Mouse (Mus musculus): ENCODE results near the gene Degs2. TPM values are rescaled to one million over a fixed set of nuclear protein-coding genes. Genes with fewer than 3 reads are reported as not detected.
"Not testable (repeated sequence)": the region's sequence is repeated elsewhere in the genome, so short reads cannot be mapped to it uniquely, and the experiment has no call there.

Degs2 gene
- total RNA-seq (2021), result 1 to 10 TPM in 1 of 2 experiments, under 1 TPM in 1; 0.94 to 1.4 TPM
- long read RNA-seq, experiment 1, transcript Degs2-201 (3 exons, 1,287 nt), result major isoform, 5 of 7 reads
- long read RNA-seq, experiment 1, partial matches to known transcripts, result 0 of 7 reads
- long read RNA-seq, experiment 1, other reads (novel, unspliced or antisense), result 2 of 7 reads
- long read RNA-seq, experiment 2, partial matches to known transcripts, result 0 of 2 reads
- long read RNA-seq, experiment 2, other reads (novel, unspliced or antisense), result 1 of 2 reads

DNA sequence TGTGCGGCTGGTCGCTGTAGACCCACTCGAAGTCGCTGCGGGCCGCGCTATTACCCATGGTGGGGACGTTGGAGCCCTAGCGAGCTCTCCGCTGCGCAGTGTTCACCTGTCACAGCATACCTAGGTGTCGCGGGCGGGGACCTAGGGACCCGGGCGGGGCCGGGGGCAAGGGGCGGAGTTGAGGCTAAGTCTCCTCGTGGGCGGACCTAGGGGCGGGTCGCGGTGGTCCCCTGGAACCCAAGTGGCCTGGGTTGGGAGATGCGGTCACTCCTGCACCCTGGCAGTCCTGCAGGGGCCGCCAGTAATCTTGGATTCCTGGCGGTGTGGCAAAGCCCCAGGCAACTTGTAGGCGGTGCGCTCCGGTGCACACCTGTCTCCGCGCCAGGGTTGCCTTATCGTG lies at the start of gene Degs2:
Gene Degs2 (minus strand): TSS at position 131 of the 400 bp plus-strand sequence.
- intact Hi-C loops (cut with DNase I), result no loop called here
- no peak for DNase-seq (ENCODE audit: low spot score in 2 of 2)

DNA sequence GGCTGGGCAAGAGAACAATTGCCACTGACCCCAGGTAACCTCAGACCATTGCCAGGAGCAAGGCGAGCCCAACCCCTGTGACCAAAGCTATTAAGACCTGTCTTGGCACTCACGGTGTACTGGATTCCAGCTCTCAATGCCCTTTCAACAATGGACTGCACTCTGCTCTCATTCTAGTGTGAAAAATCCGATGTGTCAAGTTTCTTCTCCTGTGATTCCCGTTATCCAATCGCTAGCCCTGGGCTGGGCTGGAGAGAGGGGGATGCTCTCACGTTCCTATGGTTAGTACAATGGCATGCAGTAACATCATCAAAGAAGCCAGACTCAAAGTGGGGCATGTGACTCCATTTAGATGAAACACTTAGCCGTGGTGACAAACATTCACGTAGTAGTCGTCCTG lies 49.7 kb upstream of the Degs2 start:
- DNase-seq (ENCODE audit: low spot score in 2 of 2), result no peak
- intact Hi-C loops (cut with DNase I), result no loop called here

DNA sequence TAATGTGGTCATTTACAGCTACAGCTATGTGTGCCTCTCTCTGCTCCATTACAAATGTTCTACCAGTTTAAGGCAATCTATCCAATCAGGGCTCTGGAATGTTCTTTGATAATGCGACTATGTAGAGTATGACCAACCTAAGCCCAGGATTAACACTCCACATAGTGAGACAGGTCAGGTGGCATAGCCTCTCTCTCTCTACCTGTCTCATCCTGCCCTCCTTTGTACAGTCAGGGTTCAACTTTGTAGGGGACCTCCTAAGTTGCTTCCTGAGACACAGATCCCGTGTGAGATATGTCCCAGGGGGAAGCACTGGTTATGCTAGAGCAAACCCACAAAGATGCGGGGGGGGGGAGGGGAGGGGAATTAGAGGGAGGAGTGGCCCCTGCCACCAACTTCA lies 48.1 kb upstream of the Degs2 start:
- no peak for DNase-seq (ENCODE audit: low spot score in 2 of 2)
- intact Hi-C loops (cut with DNase I), result no loop called here

DNA sequence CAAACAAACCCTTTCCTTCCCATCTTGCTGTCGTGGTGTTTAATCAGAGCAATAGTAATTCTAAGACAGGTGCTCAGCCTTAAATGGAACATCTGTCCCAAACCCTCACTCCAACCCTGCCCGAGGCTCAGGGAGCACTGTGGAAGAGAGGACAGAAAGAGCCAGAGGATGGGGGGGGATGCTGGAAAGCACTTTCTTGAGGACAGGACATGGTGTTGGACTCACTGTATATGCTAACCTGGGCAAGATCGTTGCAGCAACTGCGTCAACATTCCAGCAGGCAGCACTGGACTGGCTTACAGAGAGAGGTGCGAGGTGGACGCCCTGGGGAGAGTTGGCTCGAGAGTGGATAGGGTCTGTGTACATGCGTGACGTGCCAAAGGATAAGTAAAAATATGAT lies 47.3 kb upstream of the Degs2 start:
- intact Hi-C loops (cut with DNase I), result no loop called here
- DNase-seq (ENCODE audit: low spot score in 2 of 2), result no peak

DNA sequence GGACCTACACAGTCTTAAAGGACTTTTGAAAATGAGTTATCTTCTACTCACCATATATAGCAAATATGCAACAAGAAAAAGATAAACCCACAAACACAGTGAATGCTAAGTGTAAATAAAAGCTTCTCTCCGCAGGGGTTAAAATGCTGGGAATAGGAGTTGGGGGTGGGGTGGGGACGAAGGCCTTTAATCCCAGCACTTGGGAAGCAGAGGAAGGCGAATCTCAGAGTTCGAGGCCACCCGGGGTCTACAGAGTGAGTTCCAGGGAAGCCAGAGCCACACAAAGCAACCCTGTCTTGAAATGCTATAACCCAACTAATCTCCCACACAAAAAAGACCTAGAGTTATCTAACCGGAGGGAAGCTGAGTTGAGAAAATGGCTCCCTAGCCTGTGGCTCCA lies 46.9 kb upstream of the Degs2 start:
- no peak for DNase-seq (ENCODE audit: low spot score in 2 of 2)
- intact Hi-C loops (cut with DNase I), result no loop called here

DNA sequence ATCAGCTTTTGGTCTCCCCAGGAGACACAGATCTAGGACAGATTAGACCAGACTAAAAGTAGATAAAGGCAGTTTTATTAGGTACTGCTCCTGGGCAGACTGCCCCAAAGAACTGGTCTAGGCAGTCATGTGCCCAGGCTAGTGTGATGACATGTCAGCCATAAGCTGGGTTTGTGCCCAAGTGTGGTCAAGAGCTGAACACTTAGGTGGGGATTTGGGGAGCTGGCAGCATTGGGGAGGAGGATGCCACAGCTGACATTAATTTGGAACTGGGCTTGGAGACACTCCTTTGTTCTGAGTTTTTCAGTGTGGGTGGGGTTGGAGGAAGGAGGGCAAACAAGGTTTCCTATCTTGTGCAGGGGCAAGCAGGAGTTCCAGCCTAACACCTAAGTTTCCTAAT lies 43.9 kb upstream of the Degs2 start:
- no peak for DNase-seq (ENCODE audit: low spot score in 2 of 2)
- intact Hi-C loops (cut with DNase I), result no loop called here

DNA sequence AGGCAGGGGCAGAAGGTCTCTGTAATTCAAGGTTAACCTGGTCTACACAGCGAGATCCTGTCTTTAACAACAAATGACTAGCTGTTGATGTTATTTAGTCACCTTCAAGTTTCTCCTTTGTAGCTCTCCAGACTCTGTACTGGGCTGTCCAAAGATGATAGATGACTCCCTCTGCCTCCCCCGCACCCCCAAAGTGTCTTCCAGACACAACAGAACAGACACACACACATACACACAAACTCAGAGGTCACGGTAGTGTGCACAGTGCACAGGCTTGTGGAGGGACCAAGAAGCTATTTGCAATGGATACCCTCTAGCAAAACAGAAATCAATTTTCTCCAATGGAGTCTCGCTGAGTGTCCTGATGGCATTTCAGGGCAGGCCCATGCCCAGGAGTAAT lies 40.1 kb upstream of the Degs2 start:
- DNase-seq (ENCODE audit: low spot score in 2 of 2), result no peak
- intact Hi-C loops (cut with DNase I), result no loop called here

DNA sequence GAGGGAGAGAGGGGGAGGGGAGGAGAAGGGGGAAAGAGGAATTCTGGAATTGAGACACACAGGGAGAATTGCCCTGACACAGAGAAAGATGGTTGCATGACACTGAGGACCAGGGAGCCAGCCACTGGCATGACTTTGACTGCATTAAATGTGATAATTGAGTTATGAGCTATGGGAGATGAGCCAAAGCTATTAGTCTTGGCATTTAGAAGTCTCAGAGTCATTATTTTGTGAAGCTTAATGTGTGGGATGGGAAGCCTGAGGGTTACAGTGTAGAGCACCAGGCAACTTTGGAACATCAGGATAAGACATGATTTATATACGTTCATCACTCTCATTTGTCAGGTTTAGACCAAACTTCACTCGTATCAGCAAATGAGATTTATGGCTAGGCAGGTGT lies 39.4 kb upstream of the Degs2 start:
- intact Hi-C loops (cut with DNase I), result no loop called here
- no peak for DNase-seq (ENCODE audit: low spot score in 2 of 2)

DNA sequence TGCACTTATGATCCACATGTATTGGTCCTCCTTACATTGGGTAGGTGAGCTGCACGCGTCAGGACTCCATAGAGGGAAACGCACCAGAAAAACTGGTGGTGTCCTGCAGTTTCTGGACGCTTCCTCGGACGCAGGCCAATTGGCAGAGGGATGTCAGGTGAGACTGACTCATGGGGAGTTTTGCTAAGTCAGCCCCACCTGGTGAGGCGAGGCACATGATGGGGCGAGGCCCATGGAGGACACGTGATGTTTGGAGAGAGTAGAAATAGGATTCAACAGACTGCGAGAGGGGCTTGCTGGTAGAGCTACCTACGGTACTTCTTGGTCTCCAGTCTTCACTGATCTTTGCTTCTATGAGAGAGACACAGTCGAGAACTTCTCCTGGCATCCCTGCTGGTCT lies 36.6 kb upstream of the Degs2 start:
- no peak for DNase-seq (ENCODE audit: low spot score in 2 of 2)
- intact Hi-C loops (cut with DNase I), result no loop called here

DNA sequence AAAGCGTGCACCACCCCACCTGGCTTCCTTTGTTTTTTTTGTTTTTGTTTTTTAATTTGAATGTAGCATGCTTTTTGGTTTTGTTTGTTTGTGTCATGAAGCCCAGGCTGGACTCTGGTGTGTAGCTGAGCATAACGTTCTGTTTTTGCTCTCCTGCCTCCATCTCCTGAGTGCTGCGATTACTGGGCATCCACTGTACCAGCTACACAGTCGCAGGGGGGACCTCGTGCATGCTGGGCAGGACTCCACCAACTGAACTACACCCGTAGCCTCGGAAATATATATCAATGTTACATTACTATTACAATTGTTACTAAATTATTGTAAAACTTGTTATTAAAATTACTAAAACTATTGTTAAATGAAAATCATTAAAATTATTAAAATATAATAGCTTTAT lies 35.7 kb upstream of the Degs2 start:
- intact Hi-C loops (cut with DNase I), result no loop called here
- no peak for DNase-seq (ENCODE audit: low spot score in 2 of 2)

DNA sequence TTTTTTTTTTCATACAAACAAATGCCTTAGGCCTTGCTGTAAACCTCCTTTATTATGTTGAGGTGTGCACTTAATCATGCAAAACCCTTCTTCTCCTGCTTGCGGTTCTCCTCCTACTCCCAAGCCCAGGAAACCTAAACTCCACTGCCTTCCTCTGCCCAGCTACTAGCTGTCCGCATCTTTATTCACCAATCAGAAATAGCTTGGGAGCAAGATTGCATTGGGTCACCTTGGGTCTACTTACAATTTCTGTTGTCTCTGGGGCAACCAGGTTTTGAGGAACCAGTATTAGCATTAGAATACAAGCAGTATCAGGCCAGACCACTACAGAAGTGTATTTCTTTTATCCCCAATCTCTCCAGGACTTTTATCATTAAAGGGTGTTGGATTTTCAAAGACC lies 32.3 kb upstream of the Degs2 start:
- DNase-seq (ENCODE audit: low spot score in 2 of 2), result no peak
- intact Hi-C loops (cut with DNase I), result no loop called here

DNA sequence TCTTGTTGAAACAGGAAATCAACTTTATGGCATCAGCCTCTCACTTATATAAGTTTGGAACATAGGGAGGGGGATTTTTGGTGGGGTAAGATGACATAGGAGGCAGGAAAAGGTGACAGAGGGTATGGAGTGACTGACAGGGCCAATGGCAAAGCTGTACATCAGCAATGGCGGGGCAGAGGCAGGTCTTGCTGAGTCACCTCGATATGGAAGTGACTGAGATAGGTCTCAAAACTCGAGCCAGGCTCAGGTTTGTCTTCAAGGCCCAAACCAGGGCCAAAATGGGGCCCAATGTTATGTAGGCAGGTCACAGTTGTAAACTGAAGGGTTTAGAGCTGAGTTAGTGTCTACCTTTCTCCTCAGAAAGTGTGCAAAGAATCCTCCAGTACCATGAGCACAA lies 21.7 kb upstream of the Degs2 start:
- intact Hi-C loops (cut with DNase I), result no loop called here
- DNase-seq (ENCODE audit: low spot score in 2 of 2), result no peak

DNA sequence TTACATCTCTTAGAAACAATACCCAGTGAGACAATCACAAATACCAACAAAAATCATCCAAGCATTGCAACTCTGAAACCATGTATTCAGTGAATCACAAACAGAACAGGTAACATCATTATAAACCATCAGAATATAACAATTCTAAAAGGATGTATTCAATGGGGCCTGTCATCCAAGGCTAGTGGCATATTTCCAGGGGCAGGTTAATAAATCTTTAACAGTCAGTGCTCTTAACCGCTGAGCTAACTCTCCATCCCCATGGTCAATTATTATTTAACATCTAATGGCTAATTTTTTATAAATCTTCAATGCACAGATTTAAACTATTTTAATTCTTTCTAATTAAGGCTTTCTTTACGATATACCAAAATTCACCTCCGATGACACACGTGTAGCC lies 20.3 kb upstream of the Degs2 start:
- intact Hi-C loops (cut with DNase I), result no loop called here
- no peak for DNase-seq (ENCODE audit: low spot score in 2 of 2)

DNA sequence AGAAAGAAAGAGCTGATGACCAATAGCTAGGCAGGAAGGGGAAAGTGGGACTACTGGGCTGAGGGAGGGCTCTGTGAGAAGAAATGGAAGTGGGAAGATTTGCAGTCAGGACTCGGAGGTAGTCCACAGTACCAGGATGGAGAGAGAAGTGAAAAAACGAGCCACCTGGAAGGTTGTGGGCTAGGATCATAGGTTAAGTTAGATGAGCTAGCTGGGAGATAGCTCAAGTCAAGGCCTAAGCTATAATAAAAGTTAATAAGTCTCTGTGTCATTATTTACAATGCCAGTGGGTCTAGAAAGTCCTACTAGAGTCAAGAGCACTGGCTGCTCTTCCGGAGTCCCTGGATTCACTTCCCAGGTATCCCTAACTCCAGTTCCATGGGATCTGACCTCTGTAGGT lies 16.4 kb upstream of the Degs2 start:
- no peak for DNase-seq (ENCODE audit: low spot score in 2 of 2)
- intact Hi-C loops (cut with DNase I), result no loop called here

DNA sequence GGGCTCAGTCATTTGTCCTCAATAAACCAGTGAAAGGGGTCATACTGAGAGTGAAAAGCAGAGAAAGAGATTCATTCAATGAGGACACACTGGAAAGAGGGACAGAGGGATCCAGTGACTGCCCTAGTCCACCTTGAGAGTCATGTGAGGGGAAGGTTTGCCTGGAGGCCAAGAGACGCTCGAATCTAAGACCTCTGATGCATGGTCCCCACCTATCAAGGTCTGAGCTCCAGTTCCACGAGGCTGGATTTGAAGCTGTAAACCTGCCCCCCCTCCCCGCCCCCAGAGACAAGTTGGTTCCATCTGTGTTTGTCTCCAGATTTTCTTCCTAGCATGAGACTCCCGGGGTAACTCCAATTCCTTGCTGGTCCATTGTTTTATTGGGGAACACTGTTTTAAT lies 13.7 kb upstream of the Degs2 start:
- intact Hi-C loops (cut with DNase I), result no loop called here
- DNase-seq (ENCODE audit: low spot score in 2 of 2), result no peak

DNA sequence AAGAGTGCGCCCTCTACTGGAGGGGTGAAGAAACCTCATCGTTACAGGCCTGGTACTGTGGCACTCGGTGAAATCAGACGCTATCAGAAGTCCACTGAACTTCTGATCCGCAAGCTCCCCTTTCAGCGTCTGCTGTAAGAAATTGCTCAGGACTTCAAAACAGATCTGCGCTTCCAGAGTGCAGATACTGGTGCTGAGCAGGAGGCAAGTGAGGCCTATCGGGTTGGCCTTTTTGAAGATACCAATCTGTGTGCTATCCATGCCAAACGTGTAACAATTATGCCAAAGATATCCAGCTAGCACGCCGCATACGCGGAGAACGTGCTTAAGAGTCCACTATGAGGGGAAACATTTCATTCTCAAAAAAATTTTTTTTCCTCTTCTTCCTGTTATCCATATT lies 11.9 kb upstream of the Degs2 start:
- DNase-seq (ENCODE audit: low spot score in 2 of 2); intact Hi-C loops (cut with DNase I): not testable (repeated sequence)

DNA sequence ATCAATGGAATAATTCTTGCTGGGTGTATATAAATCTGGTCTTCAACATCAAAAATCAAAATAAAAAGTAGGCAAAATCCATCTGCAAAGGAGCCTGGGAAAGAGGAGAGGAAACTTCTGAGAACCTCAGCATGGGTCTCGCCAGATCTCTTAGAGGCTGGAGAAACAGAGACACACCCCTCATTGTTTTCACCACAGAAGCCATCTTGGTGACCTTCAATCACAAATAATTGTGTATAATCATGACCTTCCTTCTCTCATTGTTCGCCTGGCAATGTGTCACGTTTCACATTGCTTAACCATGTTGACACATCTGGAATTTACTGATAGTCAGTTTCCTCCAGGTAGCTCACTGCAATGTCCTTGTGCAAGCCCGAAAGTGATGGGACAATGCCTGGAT lies 10.4 kb upstream of the Degs2 start:
- intact Hi-C loops (cut with DNase I), result no loop called here
- DNase-seq (ENCODE audit: low spot score in 2 of 2), result no peak

DNA sequence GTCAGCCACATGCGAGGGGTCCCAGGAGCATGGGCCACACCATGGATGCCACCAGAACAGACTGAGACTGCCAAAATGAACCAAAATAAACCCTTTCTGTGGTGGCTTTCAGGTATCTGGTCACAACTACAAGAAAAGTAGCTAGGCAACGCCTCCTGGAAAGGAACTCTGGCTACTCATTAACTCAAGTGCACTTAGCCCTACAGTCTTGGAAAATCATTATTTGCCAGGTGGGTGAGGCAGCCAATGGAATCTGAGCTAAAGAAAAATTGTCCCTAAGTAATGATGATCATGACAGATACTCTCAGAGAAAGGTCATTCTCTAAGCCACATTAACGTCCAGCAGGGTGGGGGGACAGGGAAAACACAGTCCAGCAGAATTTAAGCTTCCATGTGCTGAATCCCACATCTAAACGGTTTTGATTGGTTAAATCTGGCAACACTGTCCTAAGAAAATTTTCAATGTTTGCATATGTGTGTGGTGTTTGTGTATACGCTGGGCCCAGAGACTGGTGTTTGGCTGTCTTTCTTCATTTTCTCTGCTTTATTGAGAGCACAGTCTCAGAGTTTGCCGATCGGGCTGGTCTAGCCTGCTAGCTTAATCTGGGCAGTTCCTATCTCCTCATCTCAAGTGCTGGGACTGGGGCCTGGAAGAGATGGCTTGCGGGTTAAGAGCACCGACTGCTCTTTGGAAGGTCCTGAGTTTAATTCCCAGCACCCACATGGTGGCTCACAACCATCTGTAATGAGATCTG lies 8.9 kb upstream of the Degs2 start:
- intact Hi-C loops (cut with DNase I), result no loop called here
- no peak for DNase-seq (ENCODE audit: low spot score in 2 of 2)

DNA sequence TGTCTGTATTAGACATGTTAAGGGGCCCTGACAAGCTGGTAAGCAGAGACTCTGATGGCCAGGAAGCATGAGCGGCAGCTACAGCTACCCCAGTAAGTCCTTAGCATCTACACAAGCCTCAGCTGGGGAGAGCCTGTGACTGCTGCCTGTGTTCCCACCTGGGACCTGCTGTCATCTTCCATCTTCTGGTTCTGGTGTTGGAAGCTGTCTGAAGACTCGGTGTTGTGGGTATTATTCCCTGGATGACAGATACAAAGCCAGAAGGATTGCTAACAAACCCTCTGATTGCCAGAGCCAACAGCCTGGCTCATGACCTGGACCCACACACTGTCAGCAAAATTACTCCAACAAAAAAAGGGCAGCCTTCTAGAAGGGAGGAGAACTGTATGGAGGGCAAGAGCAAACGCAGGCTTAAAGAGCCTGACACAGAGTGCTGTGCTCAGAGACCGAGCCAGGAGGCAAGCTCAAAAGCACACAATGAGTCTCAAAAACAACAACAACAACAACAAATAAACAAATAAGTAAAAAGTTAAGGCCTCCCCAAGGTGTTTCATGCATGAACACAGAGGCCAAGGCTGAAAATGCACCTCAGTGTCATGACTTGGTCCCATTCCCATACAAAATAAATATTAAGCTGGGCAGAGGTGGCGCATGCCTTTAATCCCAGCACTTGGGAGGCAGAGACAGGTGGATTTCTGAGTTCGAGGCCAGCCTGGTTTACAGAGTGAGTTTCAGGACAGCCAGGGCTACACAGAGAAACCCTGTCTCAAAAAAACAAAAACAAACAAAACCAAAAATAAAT lies 8.1 kb upstream of the Degs2 start:
- intact Hi-C loops (cut with DNase I), result loop anchor here (5.0 kb wide), 1 partner anchor 47 kb away; no protein-coding TSS in a partner anchor
- DNase-seq (ENCODE audit: low spot score in 2 of 2), result no peak

DNA sequence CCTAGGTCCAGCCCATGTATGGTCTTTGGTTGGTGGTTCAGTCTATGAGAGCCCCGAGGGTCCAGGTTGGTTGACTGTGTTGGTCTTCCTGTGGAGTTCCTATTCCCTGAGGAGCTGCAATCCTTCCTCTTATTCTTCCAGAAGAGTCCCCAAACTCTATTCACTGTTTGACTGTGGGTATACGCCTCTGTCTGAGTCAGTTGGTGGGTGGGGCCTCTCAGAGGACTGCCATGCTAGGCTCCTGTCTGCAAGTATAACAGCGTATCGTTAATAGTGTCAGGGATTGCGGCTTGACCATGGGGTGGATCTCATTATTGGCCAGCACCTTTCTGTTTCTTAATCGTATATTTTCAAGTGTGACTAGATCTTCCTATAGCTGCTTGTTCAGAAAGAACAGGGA lies 7.3 kb upstream of the Degs2 start:
- no peak for DNase-seq (ENCODE audit: low spot score in 2 of 2)
- intact Hi-C loops (cut with DNase I), result loop anchor here (5.0 kb wide), 1 partner anchor 48 kb away; no protein-coding TSS in a partner anchor

All from left cerebral cortex, postnatal 14 days (tissue).